Mouse (Mus musculus): Measurements from ENCODE around the gene Stt3b. TPM values are rescaled to one million over a fixed set of nuclear protein-coding genes. Genes with fewer than 3 reads are reported as not detected.

The Stt3b gene
- polyA plus RNA-seq, 1 experiment from 2014 or later, result 104 TPM

- Histone ChIP-seq H3K4me3 (no peak overlapping the region), H3K27ac (replicated peaks) (no peak overlapping the region), H3K4me2 (no peak overlapping the region), H3K9me3 (no peaks in the 10 kb centered on the region), H3K36me3 (peaks cover 43% of the 10 kb centered on the region), H3K4me1 (replicated peaks) (peaks cover 7% of the 10 kb centered on the region; the same call in 1 of the 2 replicates), H3K27me3 (no peaks in the 10 kb centered on the region), H3K9ac (no peak overlapping the region)
- 80% methylated on average over 6 of the region's 6 CpGs for WGBS
- no peak for ATAC-seq (ENCODE audit: low read depth)
Measured at GRCm38 (mm10) chr9:115257733-115258286, 52.4 kb downstream of the Stt3b start.

DNA sequence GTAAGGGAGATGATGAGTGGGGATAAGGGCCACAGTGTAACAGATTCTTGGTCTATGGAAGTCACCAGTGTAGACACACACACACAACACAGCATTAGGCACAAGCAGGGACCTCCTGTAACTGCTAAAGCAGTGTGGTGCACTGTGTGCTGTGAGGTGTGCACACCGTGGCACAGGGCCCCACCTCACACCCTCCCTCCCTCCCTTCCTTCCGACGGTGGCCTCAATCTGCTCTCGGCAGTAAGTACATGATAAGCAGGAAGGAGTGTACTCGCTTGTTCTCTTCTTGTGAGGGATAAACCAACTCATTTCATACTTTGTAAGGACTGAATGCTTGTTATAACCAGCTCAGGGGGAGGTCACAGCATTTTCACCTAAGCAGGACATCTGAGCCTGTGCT, 61.1 kb downstream of the Stt3b start:
- H3K4me3 ChIP-seq, result no peak overlapping the region
- ATAC-seq (ENCODE audit: low read depth), result no peak
- H3K4me2 ChIP-seq, result no peak overlapping the region
- H3K27me3 ChIP-seq, result no peaks in the 10 kb centered on the region
- H3K4me1 ChIP-seq (replicated peaks), result no peaks in the 10 kb centered on the region
- no peak overlapping the region for H3K9ac ChIP-seq
- no peaks in the 10 kb centered on the region for H3K9me3 ChIP-seq
- no peak overlapping the region for H3K27ac ChIP-seq (replicated peaks)
- peaks cover 78% of the 10 kb centered on the region for H3K36me3 ChIP-seq
- 87% methylated on average over 5 of the region's 5 CpGs for WGBS

DNA sequence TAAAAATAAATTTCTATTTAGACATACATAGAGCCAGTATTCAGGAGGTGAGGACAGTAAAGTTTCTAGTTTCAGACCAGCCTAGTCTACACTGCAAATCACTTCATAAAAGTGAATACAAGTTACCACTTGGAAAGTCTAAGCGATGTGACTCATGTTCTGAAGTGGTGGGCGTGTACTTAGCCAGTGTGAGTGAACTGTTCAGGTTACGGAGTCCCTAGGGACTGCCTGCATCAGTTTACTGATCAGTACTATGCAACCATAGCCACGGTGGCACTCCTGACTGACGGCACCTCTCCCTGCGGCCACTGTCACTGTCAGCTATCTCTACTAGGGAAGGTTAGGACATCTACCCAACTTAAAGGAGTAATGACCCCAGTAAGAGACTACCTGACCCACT, 65.1 kb downstream of the Stt3b start:
- Histone ChIP-seq H3K9me3 (no peaks in the 10 kb centered on the region), H3K27me3 (no peaks in the 10 kb centered on the region), H3K4me3 (no peak overlapping the region), H3K9ac (no peak overlapping the region), H3K27ac (replicated peaks) (no peak overlapping the region), H3K4me2 (no peak overlapping the region), H3K36me3 (peaks cover 87% of the 10 kb centered on the region), H3K4me1 (replicated peaks) (no peaks in the 10 kb centered on the region)
- WGBS, result 89% methylated on average over 6 of the region's 6 CpGs
- no peak for ATAC-seq (ENCODE audit: low read depth)

GRCm38 (mm10) chr9:115243630-115244029, 66.6 kb downstream of the Stt3b start:
- WGBS, result 82% methylated on average over 6 of the region's 6 CpGs
- Histone ChIP-seq H3K9me3 (no peaks in the 10 kb centered on the region), H3K9ac (no peak overlapping the region), H3K27me3 (no peaks in the 10 kb centered on the region), H3K27ac (replicated peaks) (no peak overlapping the region), H3K4me1 (replicated peaks) (no peaks in the 10 kb centered on the region), H3K36me3 (peaks cover 80% of the 10 kb centered on the region), H3K4me3 (no peak overlapping the region), H3K4me2 (no peak overlapping the region)
- ATAC-seq (ENCODE audit: low read depth), result no peak

DNA sequence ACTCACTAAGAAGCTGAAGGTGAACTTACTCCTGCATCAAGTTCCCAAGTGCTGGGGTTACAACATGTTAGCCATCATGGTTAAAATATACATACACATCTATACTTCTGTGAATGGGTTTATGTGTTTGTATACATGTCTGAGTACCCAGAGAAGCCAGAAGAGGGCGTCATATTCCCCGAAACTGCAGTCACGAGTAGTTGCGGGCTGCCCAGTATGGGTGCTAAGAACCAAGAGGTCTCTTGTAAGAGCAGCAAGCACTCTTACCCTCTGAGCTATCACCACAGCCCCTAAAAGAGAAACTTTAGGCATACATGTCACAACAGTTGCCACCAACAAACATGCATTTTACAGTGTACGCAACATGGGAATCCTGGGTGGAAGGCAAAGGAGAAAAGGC, 70.4 kb downstream of the Stt3b start:
- Histone ChIP-seq H3K36me3 (peaks cover 49% of the 10 kb centered on the region), H3K27ac (replicated peaks) (no peak overlapping the region), H3K9me3 (no peaks in the 10 kb centered on the region), H3K4me1 (replicated peaks) (no peaks in the 10 kb centered on the region), H3K27me3 (no peaks in the 10 kb centered on the region), H3K4me3 (no peak overlapping the region), H3K9ac (no peak overlapping the region), H3K4me2 (no peak overlapping the region)
- WGBS, result 93% methylated on average over 5 of the region's 5 CpGs
- ATAC-seq (ENCODE audit: low read depth), result no peak

GRCm38 (mm10) chr9:115237943-115238342, 72.3 kb downstream of the Stt3b start:
- no peak overlapping the region for H3K4me3 ChIP-seq
- no peak overlapping the region for H3K9ac ChIP-seq
- no peak for ATAC-seq (ENCODE audit: low read depth)
- H3K4me1 ChIP-seq (replicated peaks), result no peaks in the 10 kb centered on the region
- no peaks in the 10 kb centered on the region for H3K27me3 ChIP-seq
- no peaks in the 10 kb centered on the region for H3K9me3 ChIP-seq
- H3K27ac ChIP-seq (replicated peaks), result no peak overlapping the region
- H3K36me3 ChIP-seq, result peaks cover 30% of the 10 kb centered on the region
- H3K4me2 ChIP-seq, result no peak overlapping the region

- no peak overlapping the region for H3K4me2 ChIP-seq
- ATAC-seq (ENCODE audit: low read depth), result no peak
- H3K4me3 ChIP-seq, result no peak overlapping the region
- H3K27me3 ChIP-seq, result no peaks in the 10 kb centered on the region
- 88% methylated on average over 8 of the region's 8 CpGs for WGBS
- no peaks in the 10 kb centered on the region for H3K9me3 ChIP-seq
- peaks cover 24% of the 10 kb centered on the region for H3K36me3 ChIP-seq
- no peak overlapping the region for H3K9ac ChIP-seq
- no peaks in the 10 kb centered on the region for H3K4me1 ChIP-seq (replicated peaks)
- no peak overlapping the region for H3K27ac ChIP-seq (replicated peaks)
Measured at GRCm38 (mm10) chr9:115236352-115236841, 73.8 kb downstream of the Stt3b start.

DNA sequence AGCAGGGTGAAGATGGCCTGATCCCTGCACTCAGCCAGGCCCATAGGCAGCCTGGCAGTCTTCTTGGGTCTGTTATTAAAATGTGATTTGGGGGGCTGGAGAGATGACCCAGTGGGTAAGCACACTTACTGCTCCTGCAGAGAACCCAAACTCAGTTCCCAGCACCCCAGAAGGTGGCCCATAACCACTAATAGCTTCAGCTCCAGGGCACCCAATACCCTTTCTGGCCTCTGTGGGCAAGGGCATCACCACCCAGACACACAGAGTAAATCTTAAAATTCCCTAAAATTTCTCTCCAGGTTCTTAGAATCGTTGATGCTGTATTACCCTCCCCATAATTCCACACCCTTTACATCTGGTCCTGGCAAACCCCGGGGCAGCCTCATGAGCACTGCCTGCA, 75.7 kb downstream of the Stt3b start:
- no peak for ATAC-seq (ENCODE audit: low read depth)
- WGBS, result 98% methylated on average over 2 of the region's 2 CpGs
- Histone ChIP-seq H3K4me2 (no peak overlapping the region), H3K9ac (no peak overlapping the region), H3K27me3 (no peaks in the 10 kb centered on the region), H3K9me3 (no peaks in the 10 kb centered on the region), H3K36me3 (peaks cover 6% of the 10 kb centered on the region; the same call in 1 of the 2 replicates), H3K27ac (replicated peaks) (no peak overlapping the region), H3K4me1 (replicated peaks) (peaks cover 6% of the 10 kb centered on the region), H3K4me3 (no peak overlapping the region)

DNA sequence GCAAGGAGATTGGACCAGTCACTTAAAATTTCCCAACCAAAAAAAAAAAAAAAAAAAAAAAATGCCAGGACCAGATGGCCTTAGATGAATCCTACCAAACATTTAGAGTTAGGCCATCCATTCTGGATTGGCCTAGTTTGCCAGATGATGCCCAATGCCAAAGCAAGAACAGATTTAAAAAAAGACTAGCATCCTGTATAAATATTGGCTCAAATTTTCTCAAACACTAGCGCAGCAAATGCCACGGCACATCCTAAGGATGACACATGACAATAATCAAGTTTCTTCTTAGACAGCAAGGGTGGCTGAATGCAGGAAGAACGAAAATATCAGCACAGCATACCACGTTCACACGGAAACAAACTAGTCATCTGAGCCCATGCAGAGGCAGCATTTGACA, 76.5 kb downstream of the Stt3b start:
- Histone ChIP-seq H3K27me3 (no peaks in the 10 kb centered on the region), H3K27ac (replicated peaks) (no peak overlapping the region), H3K9ac (no peak overlapping the region), H3K9me3 (no peaks in the 10 kb centered on the region), H3K4me3 (no peak overlapping the region), H3K4me1 (replicated peaks) (peaks cover 6% of the 10 kb centered on the region), H3K36me3 (peaks cover 6% of the 10 kb centered on the region; the same call in 1 of the 2 replicates), H3K4me2 (no peak overlapping the region)
- WGBS, result 94% methylated on average over 5 of the region's 5 CpGs
- ATAC-seq (ENCODE audit: low read depth), result no peak

DNA sequence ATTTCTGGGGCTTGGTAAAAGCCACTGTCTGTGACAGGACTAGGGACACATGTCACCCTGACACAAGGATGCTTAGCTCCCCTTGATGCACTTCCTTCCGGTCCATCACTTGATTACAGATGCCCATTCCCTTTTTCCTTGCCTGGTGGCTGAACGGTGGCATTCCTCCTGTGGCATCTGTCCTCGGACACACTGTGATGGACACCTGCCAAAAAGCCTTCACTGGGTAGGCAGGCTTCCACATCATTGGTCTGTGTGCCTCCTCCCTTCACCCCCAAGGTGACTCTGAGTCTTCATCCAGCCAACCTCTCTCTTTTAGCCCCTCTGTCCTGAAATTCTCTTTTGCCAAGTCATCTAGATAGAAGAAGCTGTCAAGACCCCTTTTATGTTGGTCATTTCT, 78.7 kb downstream of the Stt3b start:
- Histone ChIP-seq H3K4me3 (no peak overlapping the region), H3K9ac (no peak overlapping the region), H3K4me1 (replicated peaks) (peaks cover 6% of the 10 kb centered on the region), H3K27ac (replicated peaks) (no peak overlapping the region), H3K36me3 (peaks cover 6% of the 10 kb centered on the region; the same call in 1 of the 2 replicates), H3K27me3 (no peaks in the 10 kb centered on the region), H3K9me3 (no peaks in the 10 kb centered on the region), H3K4me2 (no peak overlapping the region)
- WGBS, result 82% methylated on average over 3 of the region's 3 CpGs
- ATAC-seq (ENCODE audit: low read depth), result no peak

- Histone ChIP-seq H3K36me3 (peaks cover 6% of the 10 kb centered on the region; the same call in 1 of the 2 replicates), H3K9ac (no peak overlapping the region), H3K4me2 (no peak overlapping the region), H3K27ac (replicated peaks) (no peak overlapping the region), H3K4me3 (no peak overlapping the region), H3K4me1 (replicated peaks) (peaks cover 11% of the 10 kb centered on the region), H3K9me3 (no peaks in the 10 kb centered on the region), H3K27me3 (no peaks in the 10 kb centered on the region)
- no peak for ATAC-seq (ENCODE audit: low read depth)
- WGBS, result 13% methylated on average over 3 of the region's 3 CpGs
Measured at GRCm38 (mm10) chr9:115230141-115230540, 80.1 kb downstream of the Stt3b start.

DNA sequence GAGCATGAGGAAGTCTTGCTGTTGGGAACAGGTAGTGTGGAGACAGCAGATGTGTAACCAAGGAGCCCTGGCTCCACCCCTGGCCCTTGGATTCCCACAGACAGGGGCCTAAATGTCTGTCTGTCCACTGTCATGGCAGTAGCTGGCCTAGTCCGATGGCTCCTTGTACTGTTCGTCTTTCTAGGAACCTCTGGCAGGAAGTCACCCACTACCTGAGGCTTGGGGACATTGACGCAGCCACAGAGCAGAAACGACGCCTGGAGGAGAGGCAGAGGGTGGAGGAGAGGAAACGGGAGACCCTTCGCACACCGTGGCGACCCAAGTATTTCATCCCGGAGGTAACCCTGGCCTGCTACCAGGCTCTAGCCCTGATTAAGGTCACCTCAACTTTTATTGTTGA, 80.5 kb downstream of the Stt3b start:
- peaks cover 14% of the 10 kb centered on the region for H3K4me1 ChIP-seq (replicated peaks)
- H3K27me3 ChIP-seq, result no peaks in the 10 kb centered on the region
- no peak overlapping the region for H3K9ac ChIP-seq
- no peak overlapping the region for H3K27ac ChIP-seq (replicated peaks)
- peaks cover 6% of the 10 kb centered on the region; the same call in 1 of the 2 replicates for H3K36me3 ChIP-seq
- 78% methylated on average over 10 of the region's 10 CpGs for WGBS
- H3K4me2 ChIP-seq, result no peak overlapping the region
- no peaks in the 10 kb centered on the region for H3K9me3 ChIP-seq
- ATAC-seq (ENCODE audit: low read depth), result no peak
- no peak overlapping the region for H3K4me3 ChIP-seq

- Histone ChIP-seq H3K36me3 (peaks cover 6% of the 10 kb centered on the region; the same call in 1 of the 2 replicates), H3K27me3 (no peaks in the 10 kb centered on the region), H3K4me3 (no peak overlapping the region), H3K4me1 (replicated peaks) (peaks cover 14% of the 10 kb centered on the region), H3K27ac (replicated peaks) (no peak overlapping the region), H3K9me3 (no peaks in the 10 kb centered on the region), H3K9ac (no peak overlapping the region), H3K4me2 (no peak overlapping the region)
- no peak for ATAC-seq (ENCODE audit: low read depth)
- WGBS, result 84% methylated on average over 4 of the region's 4 CpGs
Measured at GRCm38 (mm10) chr9:115229145-115229544, 81.1 kb downstream of the Stt3b start.

Data from neural tube, embryonic 13.5 days (tissue).